Mouse (Mus musculus) neural tube, postnatal 0 days (tissue): ENCODE measurements around the gene Slc44a5. TPM values are rescaled to one million over a fixed set of nuclear protein-coding genes. Genes with fewer than 3 reads are reported as not detected.

Experiments used
- polyA plus RNA-seq: library from polyadenylated mRNA; unstranded; fragments of >200 nt; fragmentation: Nextera tagmentation; extraction: Ambion mirVana; gene quantifications from 2 replicates; pipeline ENCODE4 v1.2.1, GENCODE M21; 2015

The Slc44a5 gene
- 4.1 and 5.1 TPM in 2 replicates for polyA plus RNA-seq

GRCm38 (mm10) chr3:153973171-153973948 lies at the start of gene Slc44a5:
TSS of gene Slc44a5 (plus strand) at chr3:153973436.

GRCm38 (mm10) chr3:153944335-153944990 lies 28.8 kb upstream of the Slc44a5 start, which contains the start of gene Acadm:
TSS of gene Acadm (minus strand) at chr3:153944632.

Other genes starting within 250 kb of the Slc44a5 start
- 8.1 and 14.6 TPM in 2 replicates for gene St6galnac3, start 248.3 kb upstream of the Slc44a5 start, polyA plus RNA-seq
- gene Asb17, start 129.2 kb upstream of the Slc44a5 start, polyA plus RNA-seq = not detected in 2 replicates
- 0.09 and 0.28 TPM in 2 replicates for gene Msh4, start 67.3 kb upstream of the Slc44a5 start, polyA plus RNA-seq
- 58.4 and 63.7 TPM in 2 replicates for gene Rabggtb, start 60.4 kb upstream of the Slc44a5 start, polyA plus RNA-seq
- 71.6 and 80.8 TPM in 2 replicates for gene Acadm, start 28.8 kb upstream of the Slc44a5 start, polyA plus RNA-seq